Mouse (Mus musculus): ENCODE data around the gene Gabpb2.
"Not testable (repeated sequence)": the region's sequence is repeated elsewhere in the genome, so short reads cannot be mapped to it uniquely, and the experiment has no call there.

Gabpb2 gene

DNA sequence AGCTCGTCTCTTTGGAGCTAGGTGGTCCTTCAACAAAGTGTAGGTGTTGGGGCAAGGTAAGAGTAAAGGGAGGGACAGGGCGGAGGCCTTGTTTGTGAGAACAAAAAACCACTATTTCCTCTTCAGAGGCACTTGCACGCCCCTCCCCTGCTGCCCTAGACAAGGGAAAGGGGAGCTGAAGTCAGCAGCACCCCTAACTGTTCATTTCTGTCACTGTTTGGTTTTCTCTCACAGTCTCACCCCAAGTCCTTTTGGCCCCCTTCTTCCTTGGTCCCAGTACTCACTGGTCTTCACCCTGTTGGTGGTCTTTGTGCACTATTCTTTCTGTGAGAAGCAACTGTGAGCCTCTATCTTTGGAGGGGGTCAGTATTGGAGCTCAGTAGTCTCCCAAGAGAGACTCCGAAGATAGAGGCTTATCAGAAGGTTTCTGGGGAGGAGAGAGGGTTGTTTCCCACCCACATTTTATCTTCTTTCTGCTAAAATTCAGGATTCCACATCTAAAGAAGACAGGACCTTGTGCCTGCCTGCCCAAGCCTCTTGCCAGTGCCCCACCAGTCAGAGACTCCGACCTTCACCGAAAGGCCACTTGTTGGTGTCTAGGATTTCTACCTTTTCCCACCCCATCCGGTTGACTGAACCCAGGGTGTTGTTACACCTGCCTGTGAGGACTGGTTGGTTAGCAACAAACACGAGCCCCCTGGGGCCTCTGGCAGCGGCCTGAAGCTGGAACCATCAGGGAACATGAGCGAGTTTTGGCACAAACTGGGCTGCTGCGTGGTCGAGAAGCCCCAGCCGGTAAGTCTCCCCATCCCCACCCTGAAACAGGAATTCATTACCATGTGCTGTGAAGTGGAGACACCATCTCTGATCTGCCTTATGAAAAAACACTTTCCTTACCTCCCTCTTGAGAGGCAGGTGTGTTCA is 13.8 kb upstream of the Gabpb2 start, which contains the start of gene Mllt11:
TSS of gene Mllt11 (minus strand) at position 874 of the 924 bp plus-strand sequence.
- DNase-seq: no peak

DNA sequence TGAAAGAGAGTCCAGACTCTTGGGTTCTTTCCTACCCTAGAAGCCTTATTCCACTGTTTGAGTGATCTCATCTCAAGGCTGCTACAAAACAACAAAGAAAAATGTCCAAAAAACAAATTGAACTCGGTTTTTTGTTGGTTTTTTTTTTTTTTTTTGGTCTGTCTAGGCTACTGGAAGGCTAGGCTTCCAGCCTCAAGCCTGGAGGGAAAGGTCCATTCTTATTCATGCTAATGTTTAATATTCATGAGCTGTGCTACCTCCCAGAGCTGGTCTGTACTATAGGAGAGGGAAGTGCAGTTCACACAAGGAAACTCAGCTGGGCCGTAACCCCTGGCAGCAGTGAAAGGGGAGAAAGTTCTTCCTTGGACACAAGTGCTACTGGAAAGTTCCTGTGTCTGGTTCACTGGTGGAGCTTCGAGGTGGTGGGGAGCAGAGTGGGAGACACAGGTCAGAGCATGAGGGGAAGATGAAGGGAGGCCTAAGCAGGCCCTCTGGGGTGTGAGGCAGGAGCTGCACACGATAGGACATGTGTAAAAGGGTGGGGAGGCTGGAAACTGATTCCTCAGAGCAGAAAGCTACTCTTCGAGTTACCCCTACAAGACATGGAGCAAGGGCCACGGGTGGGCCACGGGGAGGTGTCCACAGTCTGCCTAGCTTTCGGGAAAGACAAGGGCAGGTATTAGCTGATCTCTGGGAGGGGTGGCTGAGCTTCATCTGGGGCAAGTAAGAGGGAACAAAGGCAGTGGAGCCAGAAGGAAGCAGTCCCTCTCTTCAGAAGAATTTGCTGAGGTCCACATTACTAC is 13.0 kb upstream of the Gabpb2 start:
- DNase-seq: no peak

DNA sequence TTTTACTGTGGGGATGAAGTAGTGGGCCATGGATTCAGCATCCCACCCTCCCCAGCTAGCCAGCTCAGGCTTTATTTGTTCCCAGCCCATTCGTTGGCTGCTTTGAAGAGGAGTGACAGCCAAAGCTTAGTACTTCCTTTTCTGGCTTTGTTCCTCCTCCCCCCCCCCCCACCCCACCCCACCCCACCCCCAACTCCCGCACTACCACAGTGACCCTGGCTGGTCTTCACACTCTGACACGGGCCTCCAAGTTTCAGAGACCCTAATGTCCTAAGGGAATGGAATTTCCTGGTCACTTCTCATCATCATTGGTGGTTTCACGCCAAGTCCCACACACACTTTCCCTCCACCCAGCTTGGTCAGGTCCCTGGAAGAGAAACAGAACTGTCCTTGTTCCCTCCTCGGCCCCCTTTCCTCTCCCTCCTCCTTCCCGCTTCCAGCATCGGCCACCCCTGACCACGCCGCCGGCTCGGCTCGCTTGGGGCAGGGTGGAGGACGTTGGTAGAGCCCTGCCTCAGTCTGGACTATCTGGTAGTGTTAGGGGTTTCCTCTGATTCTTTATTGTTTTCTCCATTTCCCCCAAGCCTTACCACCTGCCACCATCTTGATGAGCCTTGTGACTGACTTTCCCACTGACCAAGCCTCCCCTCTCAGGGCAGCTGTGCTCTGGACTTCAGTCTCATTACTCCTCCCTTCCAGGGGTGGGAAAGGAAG is 12.2 kb upstream of the Gabpb2 start:
- peak; percentile 45 for DNase-seq

DNA sequence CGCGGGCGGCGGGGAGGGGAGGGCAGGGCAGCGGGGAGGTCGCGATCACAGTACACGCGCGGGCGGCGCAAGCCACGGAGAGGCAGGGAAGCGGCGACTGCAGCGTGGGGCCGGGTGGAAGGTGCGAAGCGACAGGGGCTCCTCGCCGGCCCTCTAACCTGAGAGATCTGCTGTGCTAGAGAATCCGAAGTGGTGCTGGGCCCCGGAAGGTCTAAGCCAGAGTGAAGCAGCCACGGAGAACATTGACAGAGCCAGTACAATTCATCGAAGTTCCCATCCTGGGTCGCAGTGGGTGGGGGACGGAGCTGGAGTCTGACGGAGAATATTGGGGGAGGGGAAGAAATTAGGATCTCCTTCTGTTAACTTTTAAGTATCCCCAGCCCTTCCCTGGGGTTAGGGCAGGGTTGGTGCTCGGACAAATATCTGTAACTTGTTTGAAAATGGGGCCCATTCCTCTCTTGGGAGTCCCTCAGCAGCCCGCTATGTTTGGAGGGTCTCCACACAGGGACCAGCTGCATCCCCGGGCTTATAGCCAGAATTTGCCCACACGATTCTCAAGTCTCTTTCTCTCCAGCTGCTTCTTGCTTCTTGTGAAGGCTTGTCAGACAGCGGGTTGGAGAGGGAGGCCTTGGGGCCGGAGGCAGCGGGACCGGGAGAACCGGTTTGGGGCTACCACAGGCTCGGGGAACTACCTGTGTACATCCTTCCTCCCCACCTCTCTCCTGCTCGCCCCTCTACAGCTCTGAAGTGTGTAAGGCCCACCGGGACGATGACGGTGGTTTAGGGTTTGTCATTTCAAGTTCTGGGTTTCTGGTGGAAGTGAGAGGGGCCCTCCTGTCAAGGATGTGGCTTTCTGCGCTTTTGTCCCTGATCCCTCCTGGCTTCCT is 11.4 kb upstream of the Gabpb2 start:
- no peak for DNase-seq

DNA sequence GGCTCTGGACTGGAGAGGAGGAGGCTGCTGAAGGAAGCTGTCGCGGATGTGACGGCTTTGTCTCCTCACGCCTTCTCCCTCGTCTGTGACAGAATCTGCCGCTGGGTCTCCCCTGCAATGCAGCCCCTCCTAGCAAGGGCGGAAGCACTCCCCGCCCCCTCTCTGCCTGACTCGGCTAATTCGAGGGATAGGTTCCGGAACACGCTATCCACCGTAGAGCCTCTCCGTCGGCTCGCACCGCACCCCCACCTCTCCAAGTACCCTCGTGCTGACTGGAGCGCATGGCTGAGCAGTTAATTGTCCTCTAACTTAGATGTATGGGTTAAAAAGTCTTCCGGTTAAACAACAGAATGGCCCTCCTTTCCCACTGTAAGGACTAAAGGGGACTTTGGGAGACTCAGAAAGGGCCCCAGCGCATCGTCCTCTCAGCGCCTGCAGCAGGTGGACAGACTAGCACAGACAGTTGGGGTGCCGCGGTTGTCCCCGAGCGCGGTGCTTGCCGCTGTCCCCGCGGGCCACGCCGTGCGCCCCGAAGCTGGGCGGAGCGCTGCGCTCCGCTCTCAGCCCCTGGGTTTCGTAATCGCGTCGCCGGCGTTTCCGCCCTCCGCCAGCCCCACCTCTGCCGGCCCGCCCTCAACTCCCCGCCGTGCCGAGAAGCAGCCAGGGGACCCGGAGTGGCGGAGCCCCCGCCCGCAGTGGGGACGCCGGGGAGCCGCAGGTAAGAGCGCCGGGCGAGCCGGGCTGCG is 10.6 kb upstream of the Gabpb2 start, which contains the start of gene Cdc42se1:
TSS of gene Cdc42se1 (plus strand) at position 585 of the 746 bp plus-strand sequence.
- peak; percentile 82 for DNase-seq

DNA sequence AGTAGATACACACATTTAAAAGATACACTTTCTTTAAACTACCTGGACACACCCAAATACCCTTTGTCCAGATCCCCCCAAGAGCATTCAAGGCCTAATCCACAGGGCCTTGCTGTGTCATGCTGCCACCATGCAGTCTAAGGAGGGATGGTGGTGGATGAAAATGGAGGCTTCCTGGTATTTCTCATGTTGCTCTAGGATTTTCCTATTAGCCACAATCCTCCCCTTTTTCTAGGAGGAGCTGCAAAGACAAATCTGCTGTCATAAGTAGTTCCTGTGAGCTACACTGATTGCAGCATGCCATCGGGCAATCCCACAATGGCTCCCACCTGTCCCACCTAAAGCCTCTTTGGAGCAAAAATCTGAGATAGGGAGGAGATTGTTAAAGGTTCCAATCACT is 9.5 kb upstream of the Gabpb2 start:
- no peak for DNase-seq

DNA sequence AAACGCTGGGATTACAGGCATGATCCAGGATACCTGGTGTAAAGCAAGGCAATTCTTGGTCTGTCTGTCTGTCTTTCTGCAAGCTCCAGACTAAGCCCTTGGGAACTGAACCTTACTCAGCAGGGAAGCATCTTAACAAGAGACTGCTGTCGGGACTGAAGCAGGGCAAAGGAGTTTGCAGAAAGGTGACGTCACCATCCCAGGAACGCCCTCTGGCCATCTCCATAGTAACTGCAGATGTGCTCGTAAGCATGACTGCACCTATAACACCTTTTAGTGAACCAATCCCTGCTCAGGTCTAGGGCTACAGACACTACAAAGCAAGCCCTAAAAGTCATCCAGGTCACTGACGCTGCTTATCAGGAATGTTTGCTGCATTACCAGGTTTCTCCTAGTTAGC is 6.6 kb upstream of the Gabpb2 start:
- DNase-seq: no peak

DNA sequence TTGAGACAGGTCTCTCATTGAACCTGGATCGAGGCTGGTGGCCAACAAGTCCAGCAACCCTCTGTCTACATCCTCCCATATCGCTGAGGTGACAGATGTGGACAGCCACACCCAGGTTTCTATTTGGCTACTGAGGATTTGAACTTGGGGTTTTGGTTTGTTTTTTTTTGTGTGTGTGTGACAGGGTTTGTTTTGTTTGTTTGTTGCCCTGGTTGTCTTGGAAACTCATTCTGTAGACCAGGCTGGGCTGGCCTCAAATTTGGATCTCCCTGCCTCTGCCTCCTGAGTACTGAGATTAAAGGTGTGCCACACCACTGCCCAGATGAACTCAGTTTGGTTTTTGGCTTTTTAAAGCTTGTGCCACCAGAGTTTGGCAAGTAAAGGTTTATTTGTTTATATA is 5.3 kb upstream of the Gabpb2 start:
- no peak for DNase-seq

DNA sequence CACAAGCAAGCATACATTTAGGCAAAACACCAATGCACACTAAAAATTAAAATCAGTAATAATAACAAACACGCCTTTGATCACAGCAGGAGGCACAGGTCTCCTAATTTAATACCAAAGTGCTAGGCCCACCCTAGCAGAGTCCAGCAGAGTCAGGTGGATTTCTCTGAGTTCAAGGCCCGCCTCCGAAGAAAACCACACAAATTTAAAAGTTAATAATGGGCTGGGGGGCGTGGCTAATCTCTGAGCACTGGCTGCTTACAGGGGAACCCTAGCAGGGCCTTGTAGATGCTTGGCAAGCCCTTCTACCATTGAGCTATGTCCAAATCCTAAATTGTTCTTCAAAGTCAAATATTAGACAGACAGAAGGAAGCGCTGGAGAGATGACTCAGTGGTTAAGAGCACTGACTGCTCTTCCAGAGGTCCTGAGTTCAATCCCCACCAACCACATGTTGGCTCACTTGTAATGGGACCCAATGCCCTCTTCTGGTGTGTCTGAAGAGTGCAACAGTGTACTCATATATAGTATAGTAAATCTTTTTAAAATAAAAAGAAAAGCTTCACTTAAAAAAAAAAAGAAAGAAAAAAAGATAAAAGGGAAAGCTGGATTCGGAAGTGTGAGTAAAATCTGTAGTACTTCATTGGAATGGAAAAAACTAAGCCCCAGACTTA is 886 bp upstream of the Gabpb2 start:
- no peak for DNase-seq

DNA sequence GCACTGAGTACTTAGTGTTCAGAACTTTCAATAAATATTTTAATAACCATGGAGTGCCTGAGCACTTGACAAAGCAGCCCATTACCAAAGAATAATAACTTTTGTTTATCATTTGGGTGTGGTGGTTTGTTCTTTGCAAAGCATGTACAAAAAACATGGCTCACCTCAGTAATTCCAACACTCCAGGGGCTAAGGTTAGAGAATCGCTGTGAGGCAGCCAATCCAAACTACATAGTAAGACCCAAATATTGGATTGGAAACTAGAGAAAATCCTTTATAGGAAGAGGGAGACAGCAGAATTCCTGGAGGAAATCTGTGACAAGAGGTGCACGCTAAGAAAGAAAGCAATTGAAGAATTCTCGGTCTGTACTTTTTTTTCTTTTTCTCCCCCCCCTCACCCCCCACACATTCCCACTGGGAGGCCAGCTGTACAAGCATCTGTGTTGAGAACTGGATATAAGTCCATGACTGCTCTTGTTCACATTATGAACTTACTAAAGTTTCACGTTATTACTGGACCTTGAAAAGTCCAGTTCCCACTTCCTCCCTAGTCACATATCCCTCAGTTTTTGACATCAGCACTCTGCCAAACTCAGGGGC is 961 bp downstream of the Gabpb2 start:
- no peak for DNase-seq

DNA sequence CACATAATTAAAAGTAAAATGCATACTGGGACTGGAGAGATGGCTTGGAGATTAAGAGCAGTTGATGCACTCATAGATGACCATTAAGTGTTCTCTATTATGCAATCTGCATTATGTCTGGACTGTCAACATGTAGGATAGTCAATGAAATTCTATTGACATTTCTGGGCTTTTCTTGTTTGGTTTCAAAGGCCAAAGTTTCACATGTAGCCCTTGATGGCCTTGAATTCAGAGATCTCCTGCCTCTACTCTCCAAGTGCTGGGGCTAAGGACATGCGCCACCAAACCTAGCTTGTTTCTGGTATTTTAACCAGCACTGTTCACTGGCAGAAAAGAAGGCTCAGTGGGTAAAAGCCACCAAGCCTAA is 4.1 kb downstream of the Gabpb2 start:
- DNase-seq: no peak

DNA sequence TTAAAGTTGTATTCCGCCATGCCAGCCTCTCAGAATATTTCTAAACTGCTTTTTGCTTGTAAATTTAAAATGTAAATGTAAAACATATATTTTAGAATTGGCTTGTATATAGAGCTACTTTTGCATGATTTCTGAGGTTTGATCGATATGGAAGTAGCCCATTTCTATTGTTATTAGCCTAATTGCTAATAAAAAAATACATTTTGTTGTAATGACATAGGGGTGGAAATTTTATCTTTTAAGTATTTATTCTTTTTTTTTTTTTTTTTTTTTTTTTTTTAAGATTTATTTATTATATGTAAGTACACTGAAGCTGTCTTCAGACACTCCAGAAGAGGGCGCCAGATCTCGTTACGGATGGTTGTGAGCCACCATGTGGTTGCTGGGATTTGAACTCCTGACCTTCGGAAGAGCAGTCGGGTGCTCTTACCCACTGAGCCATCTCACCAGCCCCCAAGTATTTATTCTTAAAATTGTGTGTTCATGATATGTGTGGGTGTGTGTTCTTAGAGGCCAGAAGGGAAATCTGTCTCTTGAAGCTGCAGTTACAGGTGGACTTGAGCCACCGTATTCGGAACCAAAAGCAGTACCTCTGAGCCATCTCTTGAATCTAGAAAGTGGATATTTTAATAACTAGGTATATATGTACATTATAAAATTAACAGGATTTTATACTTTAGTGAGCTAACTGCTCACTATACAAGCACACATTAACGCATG is 4.7 kb downstream of the Gabpb2 start:
- DNase-seq: not testable (repeated sequence)

DNA sequence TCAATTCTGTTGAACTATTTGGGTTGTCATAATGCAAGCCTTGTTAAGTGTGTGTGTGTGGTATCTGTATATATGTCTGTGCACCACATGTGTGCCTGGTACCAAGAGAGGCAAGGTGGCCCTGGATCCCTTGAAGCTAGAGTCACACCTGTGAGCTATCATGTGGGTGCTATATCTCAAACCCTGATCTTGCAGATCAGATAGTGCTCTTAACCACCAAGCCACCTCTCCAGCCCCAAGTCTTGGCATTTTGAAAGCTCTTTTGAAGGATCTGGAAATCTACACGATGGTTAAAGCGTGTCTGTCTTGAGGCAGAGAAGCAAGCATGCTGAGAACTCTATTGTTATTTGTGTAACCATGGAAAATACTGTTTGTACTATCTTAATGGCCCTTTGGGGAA is 7.1 kb downstream of the Gabpb2 start:
- DNase-seq: no peak

DNA sequence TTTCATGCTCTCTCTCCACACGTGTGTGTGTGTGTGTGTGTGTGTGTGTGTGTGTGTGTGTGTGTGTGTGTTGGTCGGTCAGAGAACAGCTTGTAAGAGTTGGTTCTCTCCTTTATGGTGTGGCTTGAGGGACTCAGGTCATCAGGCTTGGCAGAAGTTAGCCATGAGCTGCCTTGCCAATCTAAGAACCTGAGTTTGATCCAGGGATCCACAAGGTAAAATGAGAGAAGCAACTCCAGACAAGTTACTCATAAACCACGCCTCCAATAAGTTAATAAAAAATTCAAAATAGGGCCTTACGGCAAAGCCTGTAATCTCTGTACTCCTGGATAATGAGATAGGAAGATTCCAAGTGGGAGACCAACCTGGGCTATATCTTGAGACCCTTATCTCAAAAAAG is 9.4 kb downstream of the Gabpb2 start:
- no peak for DNase-seq

DNA sequence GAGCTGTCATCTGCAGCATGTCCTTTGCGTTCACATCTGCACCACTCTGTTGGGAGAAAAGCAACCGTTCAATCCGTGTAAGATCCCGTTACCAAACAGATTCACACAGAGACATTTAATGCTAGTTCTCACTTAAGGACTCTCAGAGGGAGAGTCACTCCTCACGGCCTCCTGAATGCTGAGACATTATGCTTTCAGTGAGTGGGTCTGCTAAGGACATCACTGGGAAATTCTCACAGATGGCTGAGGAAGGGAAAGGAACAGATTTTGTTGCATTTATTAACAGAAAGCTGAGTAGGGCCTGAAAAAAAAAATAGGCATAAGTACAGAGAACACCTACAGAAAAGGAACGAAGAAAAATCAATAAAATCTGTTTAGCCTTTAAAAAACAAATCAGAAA is 13.8 kb downstream of the Gabpb2 start:
- no peak for DNase-seq

DNA sequence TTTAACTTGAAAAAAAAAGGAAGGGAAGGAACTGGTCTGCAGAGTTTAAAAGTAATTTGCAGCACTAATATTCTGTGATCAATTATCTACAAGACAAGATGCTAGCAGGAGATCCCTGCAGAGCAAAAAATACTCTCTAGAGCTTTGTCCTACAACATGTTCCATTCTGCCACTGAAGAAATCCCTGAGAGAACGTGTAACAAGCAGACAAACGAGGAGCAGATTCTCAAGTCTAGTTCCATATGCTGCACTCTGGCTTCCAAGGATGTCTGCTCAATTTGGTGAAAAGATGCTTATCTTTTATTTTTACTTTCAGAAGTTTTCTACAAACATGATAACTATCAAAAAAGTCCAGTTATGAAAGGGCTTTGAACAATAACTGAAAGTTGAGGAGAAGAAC is 17.2 kb downstream of the Gabpb2 start:
- DNase-seq: no peak

DNA sequence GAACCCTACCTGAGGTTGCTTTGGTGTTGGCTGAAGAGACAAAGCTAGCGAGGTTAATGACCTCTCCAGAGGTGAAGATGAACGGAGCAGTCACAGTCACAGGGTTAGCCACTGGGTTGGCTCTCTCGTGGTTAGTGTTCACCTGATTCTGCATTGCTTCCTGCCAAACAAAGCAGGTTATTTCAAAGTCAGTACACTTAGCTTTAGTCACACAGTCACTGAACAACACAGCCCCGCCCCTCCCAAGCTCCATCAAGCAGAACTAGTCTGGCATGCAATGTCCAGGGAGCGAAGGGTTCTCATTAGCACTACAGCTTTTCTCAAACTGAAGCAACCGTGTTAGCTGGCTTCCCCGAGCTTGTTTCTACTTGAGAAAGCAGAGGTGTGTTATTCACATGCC is 17.6 kb downstream of the Gabpb2 start:
- no peak for DNase-seq

DNA sequence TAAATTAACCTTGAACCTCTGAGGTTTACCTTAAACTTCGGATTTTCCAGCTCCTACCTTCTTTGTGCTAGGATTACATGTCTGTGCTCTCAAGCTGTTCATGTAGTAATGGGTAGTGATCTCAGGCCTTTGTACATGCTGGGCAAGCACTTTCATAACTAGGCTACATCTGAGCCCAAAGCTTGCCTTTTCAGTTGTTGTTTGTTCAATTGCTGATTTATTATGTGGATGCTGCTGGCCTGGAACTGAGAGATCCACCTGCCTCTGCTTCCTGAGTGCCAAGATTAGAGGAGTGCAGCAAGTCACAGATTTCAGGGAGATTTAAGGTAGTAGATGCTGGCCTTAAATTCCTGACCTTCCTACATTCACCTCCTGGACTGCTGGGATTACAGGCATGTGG is 18.6 kb downstream of the Gabpb2 start:
- no peak for DNase-seq

DNA sequence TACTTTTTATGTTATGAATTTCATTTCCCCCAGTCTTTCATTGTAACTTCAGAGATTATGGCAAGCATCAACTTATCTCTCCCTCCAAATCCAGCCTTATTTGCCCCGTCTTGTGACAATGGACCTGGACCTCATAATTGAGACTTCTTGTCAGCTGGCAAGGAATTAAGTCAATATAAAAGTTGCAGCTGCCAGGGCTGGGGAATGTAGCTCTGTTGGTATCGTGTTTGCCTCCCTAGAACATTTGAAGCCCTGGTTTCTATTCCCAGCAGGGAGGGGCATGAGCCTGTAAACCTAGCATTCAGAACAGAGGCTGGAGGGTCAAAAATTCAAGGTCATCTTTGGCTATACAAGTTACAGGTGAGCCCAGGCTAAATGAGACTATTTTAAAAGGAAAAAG is 21.9 kb downstream of the Gabpb2 start:
- no peak for DNase-seq

DNA sequence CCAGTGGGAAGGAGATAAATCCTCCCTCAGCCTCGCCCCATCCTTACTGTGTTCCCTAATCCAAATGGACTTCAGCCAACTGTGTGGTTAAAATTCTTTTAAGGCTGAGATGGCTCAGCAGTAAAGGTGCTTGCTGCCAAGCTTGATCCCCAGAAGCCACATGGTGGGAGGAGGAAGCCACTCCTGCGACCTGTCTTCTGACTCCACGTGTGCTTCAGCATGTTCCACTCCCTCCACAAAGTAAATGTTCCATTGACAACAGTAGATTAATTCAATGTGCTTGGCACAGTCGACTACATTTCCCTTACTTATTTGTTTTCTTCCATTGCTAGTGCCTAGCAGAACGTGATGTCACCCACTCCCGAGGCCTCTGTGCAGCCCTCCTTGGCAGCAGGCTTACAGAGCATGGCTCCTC is 23.0 kb downstream of the Gabpb2 start:
- peak; percentile 34 for DNase-seq
